ENCODE assay signal across 11 mouse cellular contexts in the genomic region with DNA sequence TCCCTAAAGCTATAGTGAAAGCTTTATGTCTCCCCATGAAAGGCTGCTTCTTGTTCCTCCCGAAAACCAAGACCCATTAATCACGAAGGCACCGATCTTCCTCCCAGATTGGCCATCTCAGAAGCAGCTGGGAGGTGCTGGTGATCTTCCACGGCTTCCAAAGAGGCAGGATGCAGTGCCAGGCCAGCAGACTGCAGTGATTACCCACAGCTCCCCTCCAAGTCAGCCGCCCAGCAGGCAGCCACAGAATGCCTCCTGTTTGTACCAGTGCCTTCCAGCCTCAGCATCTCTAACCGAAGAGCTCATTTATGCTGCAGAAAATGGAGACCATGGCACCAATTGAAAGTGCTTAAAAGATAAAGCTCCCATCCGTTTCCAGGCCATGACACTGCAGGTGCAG.
DNase-seq lines count a peak whose midpoint lies in the region; ATAC-seq and TF ChIP-seq lines count a peak whose summit lies in the region.
"Had no signal": no experiment of that assay in that cellular context is flagged by ENCODE, and none has a peak within 500 bp of the region (broad histone marks: within the 10 kb centered on the region; RNA-seq: fewer than 3 reads in every experiment).

No protein-coding gene starts in this region.

- no peaks in the 10 kb centered on the region for H3K27me3 ChIP-seq in kidney, postnatal 0 days (ENCODE audit: insufficient read depth, low read length)
- H3K27me3 ChIP-seq in cerebellum, adult 2 months (ENCODE audit: control insufficient read depth, insufficient read depth, low read length), result no peaks in the 10 kb centered on the region; the same call in 1 of the 2 replicates
- H3K27me3 ChIP-seq in hindbrain, embryonic 14.5 days (ENCODE audit: control insufficient read depth, insufficient read depth, low read length), result no peaks in the 10 kb centered on the region
- H3K27me3 ChIP-seq: limb, embryonic 15.5 days had no signal

- no peaks in the 10 kb centered on the region for H3K36me3 ChIP-seq in kidney, postnatal 0 days (ENCODE audit: insufficient read depth, low read length)
- no peaks in the 10 kb centered on the region for H3K36me3 ChIP-seq in hindbrain, embryonic 14.5 days (replicated peaks; ENCODE audit: control insufficient read depth, insufficient read depth)
- H3K36me3 ChIP-seq: limb, embryonic 15.5 days had no signal

- H3K4me2 ChIP-seq in kidney, postnatal 0 days (ENCODE audit: low read length), result peak overlapping the region; percentile 7; the same call in 1 of the 2 replicates
- no peak overlapping the region for H3K4me2 ChIP-seq in hindbrain, embryonic 14.5 days (replicated peaks)
- H3K4me2 ChIP-seq: limb, embryonic 15.5 days had no signal

- H3K9ac ChIP-seq in kidney, postnatal 0 days (ENCODE audit: low read depth, low read length), result no peak overlapping the region
- H3K9ac ChIP-seq in hindbrain, embryonic 14.5 days, result no peak overlapping the region
- H3K9ac ChIP-seq: limb, embryonic 15.5 days had no signal

- TF ChIP-seq CTCF in kidney, postnatal 0 days (IDR thresholded peaks at IDR 0.05; ENCODE audit: low read depth), result no peak
- TF ChIP-seq CTCF in brain, embryonic 14.5 days (IDR thresholded peaks at IDR 0.05; ENCODE audit: borderline replicate concordance, extremely low read depth, insufficient read depth, insufficient read length), result no peak
- no peak; the same call in 1 of the 2 replicates for TF ChIP-seq CTCF in cerebellum, adult 2 months (IDR thresholded peaks at IDR 0.05; ENCODE audit: borderline replicate concordance, insufficient read depth, low read depth, low read length)

- no peaks in the 10 kb centered on the region for H3K9me3 ChIP-seq in kidney, postnatal 0 days (replicated peaks; ENCODE audit: low read length)
- H3K9me3 ChIP-seq in hindbrain, embryonic 14.5 days (ENCODE audit: control insufficient read depth, low read length), result no peaks in the 10 kb centered on the region

- H3K27ac ChIP-seq in kidney, postnatal 0 days, result no peak overlapping the region
- H3K27ac ChIP-seq in cerebellum, adult 2 months (ENCODE audit: insufficient read depth, low read length), result no peak overlapping the region
- H3K27ac ChIP-seq in hindbrain, embryonic 14.5 days, result peak overlapping the region; percentile 66
- H3K27ac ChIP-seq: heart, adult 2 months; limb, embryonic 15.5 days had no signal

- 27% methylated on average over 7 of the region's 7 CpGs for WGBS in kidney, postnatal 0 days
- WGBS in cerebellum, adult 2 months, result 10% methylated on average over 7 of the region's 7 CpGs
- 34% methylated on average over 7 of the region's 7 CpGs for WGBS in hindbrain, embryonic 14.5 days

- no peak for TF ChIP-seq POLR2A in brain, embryonic 14.5 days (IDR thresholded peaks at IDR 0.05; ENCODE audit: borderline replicate concordance, extremely low read depth, insufficient read depth, insufficient read length, poor library complexity, severe bottlenecking)
- no peak for TF ChIP-seq POLR2A in cerebellum, adult 2 months (IDR thresholded peaks at IDR 0.05; ENCODE audit: borderline replicate concordance, insufficient read depth, low read length)

- no peak overlapping the region for H3K4me3 ChIP-seq in kidney, postnatal 0 days (replicated peaks; ENCODE audit: low read depth, low read length)
- H3K4me3 ChIP-seq in cerebellum, adult 2 months (replicated peaks; ENCODE audit: insufficient read depth, low read depth, low read length), result no peak overlapping the region
- H3K4me3 ChIP-seq in hindbrain, embryonic 14.5 days (replicated peaks; ENCODE audit: low read length), result no peak overlapping the region
- H3K4me3 ChIP-seq: heart, adult 2 months; limb, embryonic 15.5 days had no signal

- H3K4me1 ChIP-seq in kidney, postnatal 0 days (replicated peaks; ENCODE audit: insufficient read depth, low read length), result 0 out of 2 replicates have a peak, but pooled peaks cover 5% of the 10 kb centered on the region
- H3K4me1 ChIP-seq in cerebellum, adult 2 months (ENCODE audit: control insufficient read depth, insufficient read depth, low read length), result peaks cover 3% of the 10 kb centered on the region; the same call in 1 of the 2 replicates
- H3K4me1 ChIP-seq in hindbrain, embryonic 14.5 days (replicated peaks; ENCODE audit: control insufficient read depth, insufficient read depth, low read length), result peaks cover 24% of the 10 kb centered on the region
- H3K4me1 ChIP-seq: limb, embryonic 15.5 days had no signal

- ATAC-seq in kidney, postnatal 0 days (replicated peaks; ENCODE audit: low FRiP score, low read depth), result no peak
- peak; percentile 58; the same call in 1 of the 2 replicates for ATAC-seq in hindbrain, embryonic 14.5 days (ENCODE audit: low FRiP score)

- no peak for DNase-seq in kidney, postnatal 0 days (ENCODE audit: low spot score)
- DNase-seq in kidney, postnatal 4 days, result no peak
- DNase-seq in brain, embryonic 14.5 days (ENCODE audit: low read depth), result peak; percentile 82
- DNase-seq in cerebellum, adult 2 months, result peak; percentile 61 to 69
- peak; percentile 46 for DNase-seq in hindbrain, embryonic 14.5 days (ENCODE audit: low spot score)
- DNase-seq in spleen, adult 12 weeks (ENCODE audit: low spot score), result no peak
- no peak for DNase-seq in spleen, postnatal 36 days (ENCODE audit: low spot score in 2 of 2)
- DNase-seq: adrenal gland, postnatal 25 days; heart, adult 2 months; thymus, adult 2 months had no signal

Comparison
In these comparisons a context has a peak if more than half of its experiments do, and no peak if none do; other contexts are left out.
1. DNase-seq: peak in brain, embryonic 14.5 days (single experiment), cerebellum, adult 2 months (2 of 2) and hindbrain, embryonic 14.5 days (single experiment); none in kidney, postnatal 0 days (single experiment), kidney, postnatal 4 days (0 of 2), spleen, adult 12 weeks (single experiment) and spleen, postnatal 36 days (0 of 2).